Mouse (Mus musculus): ENCODE results near the gene Rassf6. TPM values are rescaled to one million over a fixed set of nuclear protein-coding genes. Genes with fewer than 3 reads are reported as not detected.

The Rassf6 gene
- total and polyA plus RNA-seq, 2 experiments from 2014 or later, result 2.0 to 2.5 TPM

GRCm38 (mm10) chr5:90634885-90635284 is 5.6 kb downstream of the Rassf6 start:
- WGBS, result 75% methylated on average over 7 of the region's 7 CpGs
- DNase-seq (ENCODE audit: low spot score) (no peak), ATAC-seq (ENCODE audit: low FRiP score) (no peak)
- no peaks in the 10 kb centered on the region for H3K4me1 ChIP-seq (ENCODE audit: insufficient read depth, low read length)
- H3K27me3 ChIP-seq (ENCODE audit: insufficient read depth, low read length), result no peaks in the 10 kb centered on the region
- H3K9me3 ChIP-seq (ENCODE audit: low read length), result no peaks in the 10 kb centered on the region
- H3K9ac ChIP-seq (replicated peaks; ENCODE audit: low read length, poor library complexity, severe bottlenecking), result no peak overlapping the region
- no peak for TF ChIP-seq CTCF (IDR thresholded peaks at IDR 0.05)
- no peak overlapping the region for H3K4me3 ChIP-seq (ENCODE audit: low read depth, low read length)
- no peak overlapping the region for H3K4me2 ChIP-seq (ENCODE audit: low read depth, low read length, poor library complexity, severe bottlenecking)
- no peaks in the 10 kb centered on the region for H3K36me3 ChIP-seq (ENCODE audit: insufficient read depth, low read length)
- H3K27ac ChIP-seq (ENCODE audit: low read depth, low read length), result no peak overlapping the region

GRCm38 (mm10) chr5:90628530-90628929 is 11.9 kb downstream of the Rassf6 start:
- Histone ChIP-seq H3K9me3 (ENCODE audit: low read length) (no peaks in the 10 kb centered on the region), H3K27me3 (ENCODE audit: insufficient read depth, low read length) (no peaks in the 10 kb centered on the region), H3K4me1 (ENCODE audit: insufficient read depth, low read length) (no peaks in the 10 kb centered on the region), H3K36me3 (ENCODE audit: insufficient read depth, low read length) (no peaks in the 10 kb centered on the region), H3K9ac (replicated peaks; ENCODE audit: low read length, poor library complexity, severe bottlenecking) (no peak overlapping the region), H3K4me2 (ENCODE audit: low read depth, low read length, poor library complexity, severe bottlenecking) (no peak overlapping the region), H3K27ac (ENCODE audit: low read depth, low read length) (no peak overlapping the region), H3K4me3 (ENCODE audit: low read depth, low read length) (no peak overlapping the region)
- ATAC-seq (ENCODE audit: low FRiP score) (no peak), DNase-seq (ENCODE audit: low spot score) (no peak)
- WGBS, result 90% methylated on average over 1 of the region's 1 CpGs
- TF ChIP-seq CTCF (IDR thresholded peaks at IDR 0.05), result no peak

GRCm38 (mm10) chr5:90628011-90628410 is 12.4 kb downstream of the Rassf6 start:
- 78% methylated on average over 3 of the region's 3 CpGs for WGBS

GRCm38 (mm10) chr5:90627423-90627822 is 13.0 kb downstream of the Rassf6 start:
- no peak for TF ChIP-seq CTCF (IDR thresholded peaks at IDR 0.05)
- H3K27me3 ChIP-seq (ENCODE audit: insufficient read depth, low read length), result no peaks in the 10 kb centered on the region
- WGBS, result 96% methylated on average over 4 of the region's 4 CpGs

More at GRCm38 (mm10) chr5:90628011-90628410, 12.4 kb downstream of the Rassf6 start:
- ATAC-seq (ENCODE audit: low FRiP score) (no peak), DNase-seq (ENCODE audit: low spot score) (no peak)
- H3K27me3 ChIP-seq (ENCODE audit: insufficient read depth, low read length), result no peaks in the 10 kb centered on the region
- H3K36me3 ChIP-seq (ENCODE audit: insufficient read depth, low read length), result no peaks in the 10 kb centered on the region
- no peak for TF ChIP-seq CTCF (IDR thresholded peaks at IDR 0.05)
- no peak overlapping the region for H3K4me2 ChIP-seq (ENCODE audit: low read depth, low read length, poor library complexity, severe bottlenecking)
- H3K9me3 ChIP-seq (ENCODE audit: low read length), result no peaks in the 10 kb centered on the region
- no peak overlapping the region for H3K27ac ChIP-seq (ENCODE audit: low read depth, low read length)
- no peak overlapping the region for H3K9ac ChIP-seq (replicated peaks; ENCODE audit: low read length, poor library complexity, severe bottlenecking)
- no peaks in the 10 kb centered on the region for H3K4me1 ChIP-seq (ENCODE audit: insufficient read depth, low read length)
- H3K4me3 ChIP-seq (ENCODE audit: low read depth, low read length), result no peak overlapping the region

GRCm38 (mm10) chr5:90624708-90625425 is 15.6 kb downstream of the Rassf6 start:
- Histone ChIP-seq H3K36me3 (ENCODE audit: insufficient read depth, low read length) (no peaks in the 10 kb centered on the region), H3K4me2 (ENCODE audit: low read depth, low read length, poor library complexity, severe bottlenecking) (no peak overlapping the region), H3K4me1 (ENCODE audit: insufficient read depth, low read length) (no peaks in the 10 kb centered on the region), H3K9me3 (ENCODE audit: low read length) (no peaks in the 10 kb centered on the region), H3K27me3 (ENCODE audit: insufficient read depth, low read length) (no peaks in the 10 kb centered on the region), H3K27ac (ENCODE audit: low read depth, low read length) (no peak overlapping the region), H3K4me3 (ENCODE audit: low read depth, low read length) (no peak overlapping the region), H3K9ac (replicated peaks; ENCODE audit: low read length, poor library complexity, severe bottlenecking) (no peak overlapping the region)
- ATAC-seq (ENCODE audit: low FRiP score), result no peak
- 69% methylated on average over 18 of the region's 18 CpGs for WGBS
- no peak for DNase-seq (ENCODE audit: low spot score)
- no peak for TF ChIP-seq CTCF (IDR thresholded peaks at IDR 0.05)

More at GRCm38 (mm10) chr5:90627423-90627822, 13.0 kb downstream of the Rassf6 start:
- H3K9ac ChIP-seq (replicated peaks; ENCODE audit: low read length, poor library complexity, severe bottlenecking), result no peak overlapping the region
- no peaks in the 10 kb centered on the region for H3K36me3 ChIP-seq (ENCODE audit: insufficient read depth, low read length)
- H3K9me3 ChIP-seq (ENCODE audit: low read length), result no peaks in the 10 kb centered on the region
- H3K27ac ChIP-seq (ENCODE audit: low read depth, low read length), result no peak overlapping the region
- DNase-seq (ENCODE audit: low spot score), result no peak
- ATAC-seq (ENCODE audit: low FRiP score), result no peak
- no peak overlapping the region for H3K4me2 ChIP-seq (ENCODE audit: low read depth, low read length, poor library complexity, severe bottlenecking)
- H3K4me1 ChIP-seq (ENCODE audit: insufficient read depth, low read length), result no peaks in the 10 kb centered on the region
- H3K4me3 ChIP-seq (ENCODE audit: low read depth, low read length), result no peak overlapping the region

- no peak overlapping the region for H3K9ac ChIP-seq (replicated peaks; ENCODE audit: low read length, poor library complexity, severe bottlenecking)
- no peaks in the 10 kb centered on the region for H3K4me1 ChIP-seq (ENCODE audit: insufficient read depth, low read length)
- ATAC-seq (ENCODE audit: low FRiP score) (no peak), DNase-seq (ENCODE audit: low spot score) (no peak)
- H3K27ac ChIP-seq (ENCODE audit: low read depth, low read length), result no peak overlapping the region
- no peak for TF ChIP-seq CTCF (IDR thresholded peaks at IDR 0.05)
- 88% methylated on average over 2 of the region's 2 CpGs for WGBS
- no peaks in the 10 kb centered on the region for H3K36me3 ChIP-seq (ENCODE audit: insufficient read depth, low read length)
- no peak overlapping the region for H3K4me3 ChIP-seq (ENCODE audit: low read depth, low read length)
- no peaks in the 10 kb centered on the region for H3K27me3 ChIP-seq (ENCODE audit: insufficient read depth, low read length)
- H3K4me2 ChIP-seq (ENCODE audit: low read depth, low read length, poor library complexity, severe bottlenecking), result no peak overlapping the region
- no peaks in the 10 kb centered on the region for H3K9me3 ChIP-seq (ENCODE audit: low read length)
Measured at GRCm38 (mm10) chr5:90623209-90623608, 17.2 kb downstream of the Rassf6 start.

All from midbrain, postnatal 0 days (tissue).